1 mouse cellular context compared by ENCODE assay signal in the genomic region with DNA sequence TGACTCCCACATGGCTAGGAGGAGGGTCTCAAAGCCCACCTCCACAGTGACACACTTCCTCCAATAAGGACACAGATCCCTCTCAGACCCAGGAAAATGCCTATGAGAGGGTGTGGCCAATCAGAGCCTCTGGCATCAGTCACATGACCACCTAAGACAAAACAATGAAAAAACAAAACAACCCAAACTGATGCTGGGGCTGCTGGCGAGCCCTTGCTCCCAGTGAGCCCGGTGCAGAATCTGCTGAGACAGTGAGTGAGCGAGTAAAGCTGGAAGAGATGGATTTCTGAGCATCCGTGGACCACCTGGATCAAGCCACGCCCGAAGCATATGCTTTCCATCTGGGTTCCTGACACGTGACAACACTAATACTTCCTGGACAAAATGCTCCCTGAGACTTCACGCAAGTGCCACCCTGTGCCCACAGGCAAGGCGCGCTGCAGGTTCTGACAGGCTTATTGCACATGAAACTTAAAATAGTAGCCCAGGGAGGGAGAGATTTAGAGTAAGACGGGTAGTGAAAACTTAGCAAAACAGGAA.
TF ChIP-seq lines count a peak whose summit lies in the region.

No protein-coding gene starts in this region.

TF ChIP-seq in CH12.LX, 34 proteins besides CTCF, POLR2A, EP300 and RAD21 (continued from another document):
- no peak for TF ChIP-seq GABPA (IDR thresholded peaks at IDR 0.05; ENCODE audit: insufficient replicate concordance, low read depth, low read length)
- TF ChIP-seq NELFE (IDR thresholded peaks at IDR 0.05; ENCODE audit: low read depth, low read length), result no peak
- no peak for TF ChIP-seq POLR2AphosphoS2 (IDR thresholded peaks at IDR 0.05; ENCODE audit: low read depth, low read length)
- no peak for TF ChIP-seq ZKSCAN1 (IDR thresholded peaks at IDR 0.05; ENCODE audit: borderline replicate concordance, low read depth, low read length)
- TF ChIP-seq CHD1 (IDR thresholded peaks at IDR 0.05; ENCODE audit: low read depth, low read length), result no peak
- TF ChIP-seq KAT2A (IDR thresholded peaks at IDR 0.05; ENCODE audit: insufficient replicate concordance, low read length), result no peak
- peak; percentile 79 for TF ChIP-seq BHLHE40 (IDR thresholded peaks at IDR 0.05; ENCODE audit: low read depth, low read length)
- TF ChIP-seq ZC3H11A (IDR thresholded peaks at IDR 0.05; ENCODE audit: low read depth, low read length), result no peak
- no peak for TF ChIP-seq ZMIZ1 (IDR thresholded peaks at IDR 0.05; ENCODE audit: low read depth, low read length)
- no peak for TF ChIP-seq CHD2 (IDR thresholded peaks at IDR 0.05; ENCODE audit: low read length)
- TF ChIP-seq MAX (IDR thresholded peaks at IDR 0.05; ENCODE audit: low read length), result no peak
- no peak for TF ChIP-seq NRF1 (IDR thresholded peaks at IDR 0.05; ENCODE audit: low read depth, low read length)
- no peak for TF ChIP-seq SIN3A (IDR thresholded peaks at IDR 0.05; ENCODE audit: low read length)
- peak; percentile 29; the same call in 1 of the 2 replicates for TF ChIP-seq USF1 (IDR thresholded peaks at IDR 0.05; ENCODE audit: low read depth, low read length)
- TF ChIP-seq TBP (conservative IDR thresholded peaks at IDR 0.05; ENCODE audit: low read depth, low read length), result no peak
- peak; percentile 50; the same call in 1 of the 2 replicates for TF ChIP-seq IRF4 (IDR thresholded peaks at IDR 0.05; ENCODE audit: low read depth, low read length)
- no peak for TF ChIP-seq E2F4 (IDR thresholded peaks at IDR 0.05; ENCODE audit: insufficient replicate concordance, low read depth, low read length)
- no peak for TF ChIP-seq JUN (IDR thresholded peaks at IDR 0.05; ENCODE audit: insufficient read depth, low read depth, low read length)
- TF ChIP-seq UBTF (IDR thresholded peaks at IDR 0.05; ENCODE audit: low read depth, low read length), result no peak
- no peak for TF ChIP-seq MAFK (IDR thresholded peaks at IDR 0.05; ENCODE audit: insufficient replicate concordance, low read length)
- TF ChIP-seq MXI1 (IDR thresholded peaks at IDR 0.05; ENCODE audit: low read depth, low read length), result no peak
- peak; percentile 44; the same call in 1 of the 2 replicates for TF ChIP-seq ELF1 (IDR thresholded peaks at IDR 0.05; ENCODE audit: low read depth, low read length)
- TF ChIP-seq JUND (conservative IDR thresholded peaks at IDR 0.05; ENCODE audit: low read depth, low read length), result no peak
- TF ChIP-seq SMC3 (IDR thresholded peaks at IDR 0.05; ENCODE audit: low read depth, low read length), result no peak
- no peak for TF ChIP-seq MYC (IDR thresholded peaks at IDR 0.05; ENCODE audit: low read depth, low read length)
- no peak for TF ChIP-seq RCOR1 (conservative IDR thresholded peaks at IDR 0.05; ENCODE audit: low read depth, low read length)
TF ChIP-seq in CH12.LX: peak in this region for 6.
